In genomic region chr2:26460837-26461236, GRCm38 (mm10) we compare ENCODE assay signal across 13 mouse cellular contexts. TPM values are rescaled to one million over a fixed set of nuclear protein-coding genes. Genes with fewer than 3 reads are reported as not detected.
DNase-seq lines count a peak whose midpoint lies in the region; ATAC-seq and TF ChIP-seq lines count a peak whose summit lies in the region.
"Had no signal": no experiment of that assay in that cellular context is flagged by ENCODE, and none has a peak within 500 bp of the region (broad histone marks: within the 10 kb centered on the region; RNA-seq: fewer than 3 reads in every experiment).

No protein-coding gene starts in this region.

- H3K27me3 ChIP-seq in hindbrain, embryonic 12.5 days = no peaks in the 10 kb centered on the region
- no peaks in the 10 kb centered on the region for H3K27me3 ChIP-seq in hindbrain, embryonic 14.5 days (ENCODE audit: control insufficient read depth, insufficient read depth, low read length)
- peaks cover 25% of the 10 kb centered on the region for H3K27me3 ChIP-seq in megakaryocyte, embryonic 14.5 days (replicated peaks)
- no peaks in the 10 kb centered on the region for H3K27me3 ChIP-seq in ES-Bruce4 (ENCODE audit: control insufficient read depth, insufficient read depth, low read length, poor library complexity, severe bottlenecking)

- H3K36me3 ChIP-seq in hindbrain, embryonic 12.5 days = peaks cover 70% of the 10 kb centered on the region
- H3K36me3 ChIP-seq in hindbrain, embryonic 14.5 days (replicated peaks; ENCODE audit: control insufficient read depth, insufficient read depth) = peaks cover 72% of the 10 kb centered on the region
- peaks cover 88% of the 10 kb centered on the region for H3K36me3 ChIP-seq in megakaryocyte, embryonic 14.5 days (replicated peaks; ENCODE audit: low read length)
- 0 out of 2 replicates have a peak, but pooled peaks cover 4% of the 10 kb centered on the region for H3K36me3 ChIP-seq in ES-Bruce4 (ENCODE audit: control insufficient read depth, insufficient read depth, low read length, poor library complexity, severe bottlenecking)

- no peak for TF ChIP-seq POLR2A in ES-Bruce4 (IDR thresholded peaks at IDR 0.05; ENCODE audit: insufficient read depth, low read length)

- ATAC-seq in hindbrain, embryonic 12.5 days (ENCODE audit: low FRiP score) = no peak
- no peak for ATAC-seq in hindbrain, embryonic 14.5 days (ENCODE audit: low FRiP score)
- ATAC-seq in megakaryocyte, adult 5-6 weeks (ENCODE audit: poor library complexity, severe bottlenecking) = no peak

- peak; percentile 94 for TF ChIP-seq EP300 in ES-Bruce4 (IDR thresholded peaks at IDR 0.05; ENCODE audit: insufficient read depth, low read depth, low read length)

- DNase-seq in hindbrain, embryonic 14.5 days (ENCODE audit: low spot score) = no peak
- peak; percentile 62 to 68 for DNase-seq in thymus, postnatal 10 days (ENCODE audit: low spot score in 2 of 2)
- no peak for DNase-seq in frontal cortex, postnatal 36 days (ENCODE audit: low spot score in 2 of 2)
- no peak for DNase-seq in ovary, adult 18-20 months (ENCODE audit: low spot score)
- DNase-seq: adrenal gland, postnatal 14 days; cerebellum, postnatal 36 days; heart, adult 18-20 months; layer of hippocampus, postnatal 36 days; liver, postnatal 0 days had no signal

- no peak overlapping the region for H3K9ac ChIP-seq in hindbrain, embryonic 12.5 days
- no peak overlapping the region for H3K9ac ChIP-seq in hindbrain, embryonic 14.5 days
- H3K9ac ChIP-seq in ES-Bruce4 (ENCODE audit: low read depth, poor library complexity, severe bottlenecking) = peak overlapping the region; percentile 12
- H3K9ac ChIP-seq: liver, postnatal 0 days had no signal

- no peak overlapping the region for H3K4me2 ChIP-seq in hindbrain, embryonic 12.5 days (replicated peaks)
- no peak overlapping the region for H3K4me2 ChIP-seq in hindbrain, embryonic 14.5 days (replicated peaks)

- H3K4me1 ChIP-seq in hindbrain, embryonic 12.5 days = peaks cover 8% of the 10 kb centered on the region; the same call in 1 of the 2 replicates
- no peaks in the 10 kb centered on the region for H3K4me1 ChIP-seq in hindbrain, embryonic 14.5 days (replicated peaks; ENCODE audit: control insufficient read depth, insufficient read depth, low read length)
- peaks cover 32% of the 10 kb centered on the region for H3K4me1 ChIP-seq in megakaryocyte, embryonic 14.5 days
- no peaks in the 10 kb centered on the region for H3K4me1 ChIP-seq in ES-Bruce4 (ENCODE audit: control insufficient read depth, insufficient read depth, low read length)

- H3K4me3 ChIP-seq in hindbrain, embryonic 12.5 days = no peak overlapping the region
- H3K4me3 ChIP-seq in hindbrain, embryonic 14.5 days (replicated peaks; ENCODE audit: low read length) = no peak overlapping the region
- H3K4me3 ChIP-seq in megakaryocyte, embryonic 14.5 days (replicated peaks) = peak overlapping the region; percentile 29
- peak overlapping the region; percentile 63 for H3K4me3 ChIP-seq in ES-Bruce4 (ENCODE audit: low read depth, low read length)

- 91% methylated on average over 13 of the region's 13 CpGs for WGBS in hindbrain, embryonic 12.5 days
- WGBS in hindbrain, embryonic 14.5 days = 91% methylated on average over 13 of the region's 13 CpGs

- H3K27ac ChIP-seq in hindbrain, embryonic 12.5 days = peak overlapping the region; percentile 5; the same call in 1 of the 2 replicates
- H3K27ac ChIP-seq in hindbrain, embryonic 14.5 days = no peak overlapping the region
- peak overlapping the region; percentile 43 for H3K27ac ChIP-seq in ES-Bruce4 (ENCODE audit: insufficient read depth, low read length)

- no peaks in the 10 kb centered on the region for H3K9me3 ChIP-seq in hindbrain, embryonic 12.5 days (replicated peaks)
- H3K9me3 ChIP-seq in hindbrain, embryonic 14.5 days (ENCODE audit: control insufficient read depth, low read length) = no peaks in the 10 kb centered on the region
- H3K9me3 ChIP-seq in megakaryocyte, embryonic 14.5 days = no peaks in the 10 kb centered on the region
- no peaks in the 10 kb centered on the region for H3K9me3 ChIP-seq in ES-Bruce4 (replicated peaks; ENCODE audit: control insufficient read depth, insufficient read depth, low read length, poor library complexity, severe bottlenecking)

- no peak for TF ChIP-seq CTCF in ES-Bruce4 (IDR thresholded peaks at IDR 0.05; ENCODE audit: low read depth, low read length)

RNA-seq across cellular contexts. Expression of gene Sec16a, which starts 15.8 kb away (rescaled TPM):
- 32.3 and 35.3 TPM in 2 replicates for polyA plus RNA-seq in hindbrain, embryonic 12.5 days (2016; fragmentation: Nextera tagmentation; extraction: Ambion mirVana)
- polyA plus RNA-seq in hindbrain, embryonic 14.5 days (2014; fragmentation: Nextera tagmentation; extraction: Ambion mirVana) = 29.1 and 30.0 TPM in 2 replicates
- polyA plus RNA-seq in megakaryocyte, embryonic 14.5 days (2012; ENCODE audit: insufficient read depth, low replicate concordance) = 7.6 and 26.1 TPM in 2 replicates
- total RNA-seq in megakaryocyte, adult 5-6 weeks (2015) = 41.6 and 43.9 TPM in 2 replicates
- 31.1 and 34.6 TPM in 2 replicates for total RNA-seq in megakaryocyte, adult 5-6 weeks (2017)
- 51.5 and 55.5 TPM in 2 replicates for polyA plus RNA-seq in ES-Bruce4 (2011; ENCODE audit: insufficient read depth, insufficient read length, low read depth, missing spikeins)

RNA-seq across cellular contexts. Expression of gene Inpp5e, which starts 51.8 kb away (rescaled TPM):
- 31.4 and 35.4 TPM in 2 replicates for polyA plus RNA-seq in hindbrain, embryonic 12.5 days (2016; fragmentation: Nextera tagmentation; extraction: Ambion mirVana)
- polyA plus RNA-seq in hindbrain, embryonic 14.5 days (2014; fragmentation: Nextera tagmentation; extraction: Ambion mirVana) = 22.1 and 23.0 TPM in 2 replicates
- polyA plus RNA-seq in megakaryocyte, embryonic 14.5 days (2012; ENCODE audit: insufficient read depth, low replicate concordance) = 6.3 and 18.1 TPM in 2 replicates
- 13.2 and 17.0 TPM in 2 replicates for total RNA-seq in megakaryocyte, adult 5-6 weeks (2015)
- total RNA-seq in megakaryocyte, adult 5-6 weeks (2017) = 7.8 and 10.4 TPM in 2 replicates
- 7.3 and 15.3 TPM in 2 replicates for polyA plus RNA-seq in ES-Bruce4 (2011; ENCODE audit: insufficient read depth, insufficient read length, low read depth, missing spikeins)

RNA-seq across cellular contexts. Expression of gene Notch1, which starts 55.6 kb away (rescaled TPM):
- polyA plus RNA-seq in hindbrain, embryonic 12.5 days (2016; fragmentation: Nextera tagmentation; extraction: Ambion mirVana) = 38.0 and 41.0 TPM in 2 replicates
- 23.3 and 25.6 TPM in 2 replicates for polyA plus RNA-seq in hindbrain, embryonic 14.5 days (2014; fragmentation: Nextera tagmentation; extraction: Ambion mirVana)
- polyA plus RNA-seq in megakaryocyte, embryonic 14.5 days (2012; ENCODE audit: insufficient read depth, low replicate concordance) = 1.2 and 4.2 TPM in 2 replicates
- 37.6 and 43.0 TPM in 2 replicates for total RNA-seq in megakaryocyte, adult 5-6 weeks (2015)
- 22.3 and 48.3 TPM in 2 replicates for total RNA-seq in megakaryocyte, adult 5-6 weeks (2017)
- 31.1 and 31.9 TPM in 2 replicates for polyA plus RNA-seq in ES-Bruce4 (2011; ENCODE audit: insufficient read depth, insufficient read length, low read depth, missing spikeins)

Comparison
In these comparisons a context has a peak if more than half of its experiments do, and no peak if none do; other contexts are left out.
1. H3K4me3 ChIP-seq: peak in megakaryocyte, embryonic 14.5 days (single experiment) and ES-Bruce4 (single experiment); none in hindbrain, embryonic 12.5 days (single experiment) and hindbrain, embryonic 14.5 days (single experiment).
2. DNase-seq: peak in thymus, postnatal 10 days (2 of 2); none in hindbrain, embryonic 14.5 days (single experiment), frontal cortex, postnatal 36 days (0 of 2) and ovary, adult 18-20 months (single experiment).